Mouse (Mus musculus) adrenal gland, adult 18-20 months (tissue): Measurements from ENCODE around the gene Bdnf. TPM values are rescaled to one million over a fixed set of nuclear protein-coding genes. Genes with fewer than 3 reads are reported as not detected.

Source experiments
- DNase-seq, 2 experiments: peaks; one replicate each; pipeline ENCODE4 v3.0.0; 2021 to 2022; ENCODE audit warnings: low spot score in 2 of 2
- long read RNA-seq, 2 experiments: library from polyadenylated mRNA; stranded (forward); transcript quantifications; one replicate each; pipeline ENCODE4 v2.0.0; 2021
- total RNA-seq, 2 experiments: library from RNA; stranded (reverse); gene quantifications; 1 replicate in 1 of 2; 2 replicates in 1 of 2; pipeline ENCODE4 v1.2.3; 2021

Bdnf gene
- under 1 TPM; 0.13 to 0.16 TPM for total RNA-seq
- long read RNA-seq, experiment 1: 0 reads
- long read RNA-seq, experiment 2: 0 reads

DNA sequence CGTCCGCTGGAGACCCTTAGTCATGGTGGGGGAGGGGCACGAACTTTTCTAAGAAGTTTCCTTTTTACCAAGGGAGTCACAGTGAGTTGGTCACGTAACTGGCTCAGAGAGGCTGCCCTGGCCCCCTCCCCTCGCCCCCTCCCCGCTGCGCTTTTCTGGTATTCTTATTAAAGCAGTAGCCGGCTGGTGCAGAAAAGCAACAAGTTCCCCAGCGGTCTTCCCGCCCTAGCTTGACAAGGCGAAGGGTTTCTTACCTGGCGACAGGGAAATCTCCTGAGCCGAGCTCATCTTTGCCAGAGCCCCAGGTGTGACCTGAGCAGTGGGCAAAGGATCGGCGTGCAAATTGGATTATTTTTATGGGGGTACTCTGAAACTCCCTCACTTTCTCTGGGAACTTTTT, at the start of gene Bdnf:
Bdnf (plus strand) TSS at position 169 of the 400 bp plus-strand sequence.
- no peak for DNase-seq

DNA sequence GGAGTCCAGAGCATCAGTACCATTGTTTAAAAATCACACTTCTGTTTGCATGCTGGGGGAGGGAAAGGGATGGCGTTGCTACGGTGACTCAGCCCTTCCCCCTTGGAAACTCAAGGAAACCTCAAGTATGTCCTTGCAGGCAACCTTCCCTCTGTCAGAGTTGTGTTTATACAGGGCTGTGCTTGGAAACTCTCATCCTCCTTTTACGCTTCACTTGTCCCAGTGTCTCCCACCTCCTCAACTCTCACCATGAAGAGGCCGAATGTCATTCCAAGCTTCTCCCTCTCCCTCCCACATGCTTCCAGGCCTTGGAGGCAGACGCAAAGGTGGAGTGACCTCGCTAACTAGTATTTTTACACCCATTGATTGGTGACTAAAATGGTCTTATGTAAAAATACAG, 47.6 kb upstream of the Bdnf start:
- DNase-seq: peak in 1 of 2 experiments; percentile 1

DNA sequence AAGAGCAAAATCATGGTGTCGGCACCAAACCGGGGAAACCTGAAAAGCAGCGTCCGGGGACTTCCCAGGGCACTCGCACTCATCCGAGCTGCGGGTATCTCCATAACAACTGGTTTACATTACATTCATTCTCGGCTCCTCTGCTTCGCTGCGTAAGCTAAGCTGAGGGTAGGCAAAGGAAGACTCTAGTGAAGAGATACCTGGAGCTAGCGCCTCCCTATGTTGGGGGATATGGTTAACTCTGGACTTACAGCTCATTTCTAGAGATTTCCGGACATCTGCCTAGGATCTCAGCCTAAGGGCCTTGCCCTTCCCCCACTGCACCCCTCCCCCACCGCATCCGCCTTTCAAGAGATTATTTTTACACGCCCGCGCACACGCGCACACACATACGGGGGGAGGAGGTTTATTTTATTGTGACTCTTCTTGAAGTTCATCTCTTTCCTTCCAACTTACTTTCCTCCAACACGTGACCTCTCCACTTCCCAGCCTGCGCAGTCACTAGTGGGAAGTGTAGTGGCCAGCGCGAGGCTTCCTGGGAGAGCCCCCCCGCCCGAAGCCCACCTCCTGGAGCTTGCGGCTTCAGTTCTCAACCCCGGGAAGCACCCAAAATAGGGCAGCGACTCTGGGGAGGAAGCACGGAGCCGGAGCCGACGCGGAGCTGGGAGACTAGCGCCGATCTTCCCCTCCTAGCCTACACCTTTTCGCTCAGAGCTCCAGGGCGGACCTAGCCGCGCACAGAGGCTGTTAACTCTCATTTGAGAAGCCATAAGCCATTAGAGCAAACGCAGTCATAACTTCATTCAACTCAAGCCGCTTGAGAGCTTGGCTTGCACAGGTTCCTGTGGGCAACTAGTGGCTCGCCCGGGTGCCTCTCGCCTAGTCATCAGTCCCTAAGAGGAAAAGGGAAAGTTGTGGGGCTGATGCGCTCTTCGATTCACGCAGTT, 718 bp upstream of the Bdnf start:
- DNase-seq: no peak

DNA sequence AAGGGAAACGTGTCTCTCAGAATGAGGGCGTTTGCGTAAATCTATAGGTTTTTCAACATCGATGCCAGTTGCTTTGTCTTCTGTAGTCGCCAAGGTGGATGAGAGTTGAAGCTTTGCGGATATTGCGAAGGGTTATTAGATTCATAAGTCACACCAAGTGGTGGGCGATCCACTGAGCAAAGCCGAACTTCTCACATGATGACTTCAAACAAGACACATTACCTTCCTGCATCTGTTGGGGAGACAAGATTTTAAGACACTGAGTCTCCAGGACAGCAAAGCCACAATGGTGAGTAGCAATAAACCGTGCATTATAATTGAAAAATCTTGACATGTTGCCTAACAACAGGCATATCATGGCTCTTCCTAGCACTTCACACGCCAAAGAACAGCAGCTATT, 551 bp downstream of the Bdnf start:
- no peak for DNase-seq

DNA sequence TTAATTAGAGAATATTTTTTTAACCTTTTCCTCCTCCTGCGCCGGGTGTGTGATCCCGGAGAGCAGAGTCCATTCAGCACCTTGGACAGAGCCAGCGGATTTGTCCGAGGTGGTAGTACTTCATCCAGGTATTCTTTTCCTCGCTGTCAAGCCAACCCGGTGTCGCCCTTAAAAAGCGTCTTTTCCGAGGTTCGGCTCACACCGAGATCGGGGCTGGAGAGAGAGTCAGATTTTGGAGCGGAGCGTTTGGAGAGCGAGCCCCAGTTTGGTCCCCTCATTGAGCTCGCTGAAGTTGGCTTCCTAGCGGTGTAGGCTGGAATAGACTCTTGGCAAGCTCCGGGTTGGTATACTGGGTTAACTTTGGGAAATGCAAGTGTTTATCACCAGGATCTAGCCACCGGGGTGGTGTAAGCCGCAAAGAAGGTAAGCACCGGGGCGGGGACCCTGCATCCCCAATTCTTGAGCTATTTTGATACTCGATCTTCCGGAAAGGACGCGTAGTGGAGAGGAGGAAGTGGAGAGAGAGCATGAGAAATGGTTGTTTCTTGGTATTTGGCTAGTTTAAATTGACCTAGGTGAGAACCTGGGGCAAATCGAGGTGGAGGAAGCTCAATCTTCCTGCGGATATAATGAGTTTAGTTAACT, 1.6 kb downstream of the Bdnf start:
- peak; percentile 44 to 51 for DNase-seq

DNA sequence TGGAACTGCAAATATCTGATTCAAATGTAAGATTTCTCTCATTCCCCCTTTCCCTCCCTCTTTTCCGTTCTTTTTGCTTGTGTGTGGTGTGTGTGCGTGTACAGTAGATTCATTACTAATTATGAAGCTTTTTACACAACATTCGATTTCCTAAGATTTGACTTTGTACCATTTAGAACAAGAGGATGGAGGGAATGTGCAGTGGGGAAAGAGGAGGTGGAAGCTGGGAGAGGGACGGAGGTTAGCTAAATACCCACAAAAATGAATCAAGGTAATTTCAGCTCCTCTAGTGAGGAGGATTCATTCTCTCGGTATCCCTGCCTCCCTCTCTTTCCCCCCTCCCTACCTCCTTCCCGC, 2.1 kb downstream of the Bdnf start:
- DNase-seq: no peak

DNA sequence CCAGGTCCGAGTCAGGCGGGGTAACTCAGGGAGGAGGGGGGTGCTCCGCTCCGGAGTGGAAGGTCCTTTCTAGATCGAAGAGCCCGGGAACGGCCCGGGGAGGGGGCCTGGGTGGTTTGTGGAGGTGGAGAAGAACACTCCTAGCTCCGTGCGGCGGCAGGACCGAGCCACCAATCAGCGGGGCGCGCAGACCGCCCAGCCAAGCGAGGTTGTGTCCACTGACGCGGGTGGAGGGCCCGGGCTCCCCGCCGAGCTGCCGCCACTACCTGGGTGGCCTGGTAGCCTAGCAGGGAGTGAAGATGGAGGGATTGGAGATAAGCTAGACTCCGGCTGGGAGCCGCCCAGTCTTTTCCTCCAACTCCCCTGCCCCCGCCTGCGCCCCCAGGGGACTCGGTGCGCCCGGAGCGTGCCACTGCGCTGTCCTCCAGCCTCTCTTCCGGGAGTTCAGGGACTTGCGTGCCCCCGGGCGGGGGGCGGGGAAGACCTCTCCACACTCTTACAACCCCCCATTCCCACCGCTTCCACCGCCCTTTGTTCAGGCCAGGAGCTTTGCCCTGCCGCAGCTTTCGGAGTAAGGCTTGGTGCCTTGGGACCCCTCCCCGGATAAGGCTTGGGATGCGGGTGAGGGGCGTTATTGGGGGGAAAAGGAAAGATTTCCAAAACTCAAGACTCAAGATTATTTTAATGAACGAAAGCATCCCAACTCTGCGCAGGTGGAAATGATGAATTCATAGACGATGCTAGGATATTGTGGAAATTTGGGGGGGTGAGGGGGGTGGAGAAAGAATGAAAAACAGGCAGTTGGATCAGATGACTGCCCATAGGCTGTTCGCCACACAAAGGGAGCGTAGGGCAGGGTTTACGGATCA, 3.0 kb downstream of the Bdnf start:
- DNase-seq: no peak

GRCm38 (mm10) chr2:109678090-109678409, 3.5 kb downstream of the Bdnf start:
- no peak for DNase-seq

- no peak for DNase-seq
Observed at GRCm38 (mm10) chr2:109678454-109678853, 4.0 kb downstream of the Bdnf start.

- DNase-seq: no peak
Observed at GRCm38 (mm10) chr2:109679446-109679845, 4.9 kb downstream of the Bdnf start.

- DNase-seq: no peak
Observed at GRCm38 (mm10) chr2:109681071-109681470, 6.6 kb downstream of the Bdnf start.

GRCm38 (mm10) chr2:109688661-109689060, 14.2 kb downstream of the Bdnf start:
- DNase-seq: no peak

DNA sequence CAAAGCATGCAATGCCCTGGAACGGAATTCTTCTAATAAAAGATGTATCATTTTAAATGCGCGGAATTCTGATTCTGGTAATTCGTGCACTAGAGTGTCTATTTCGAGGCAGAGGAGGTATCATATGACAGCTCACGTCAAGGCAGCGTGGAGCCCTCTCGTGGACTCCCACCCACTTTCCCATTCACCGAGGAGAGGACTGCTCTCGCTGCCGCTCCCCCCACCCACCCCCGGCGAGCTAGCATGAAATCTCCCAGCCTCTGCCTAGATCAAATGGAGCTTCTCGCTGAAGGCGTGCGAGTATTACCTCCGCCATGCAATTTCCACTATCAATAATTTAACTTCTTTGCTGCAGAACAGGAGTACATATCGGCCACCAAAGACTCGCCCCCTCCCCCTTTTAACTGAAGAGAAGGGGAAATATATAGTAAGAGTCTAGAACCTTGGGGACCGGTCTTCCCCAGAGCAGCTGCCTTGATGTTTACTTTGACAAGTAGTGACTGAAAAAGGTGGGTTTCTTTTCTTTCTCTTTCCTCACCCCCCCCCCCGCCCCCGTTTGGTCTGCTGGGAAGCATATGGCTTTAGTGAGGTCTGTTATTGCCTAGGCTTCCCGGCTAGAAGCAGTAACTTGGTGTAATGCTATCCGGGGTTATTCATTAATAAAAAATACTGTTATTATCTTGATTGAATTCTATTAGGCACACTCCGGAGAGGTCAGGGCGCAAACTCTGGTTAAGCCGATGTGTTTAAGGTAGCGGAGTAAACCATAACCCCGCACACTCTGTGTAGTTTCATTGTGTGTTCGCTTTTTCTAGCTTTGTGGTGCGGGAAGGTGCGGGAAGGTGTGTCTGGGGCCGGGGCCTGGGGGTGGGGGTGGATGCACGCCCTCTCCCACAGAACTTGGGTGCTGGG, 18.0 kb downstream of the Bdnf start:
- no peak for DNase-seq

DNA sequence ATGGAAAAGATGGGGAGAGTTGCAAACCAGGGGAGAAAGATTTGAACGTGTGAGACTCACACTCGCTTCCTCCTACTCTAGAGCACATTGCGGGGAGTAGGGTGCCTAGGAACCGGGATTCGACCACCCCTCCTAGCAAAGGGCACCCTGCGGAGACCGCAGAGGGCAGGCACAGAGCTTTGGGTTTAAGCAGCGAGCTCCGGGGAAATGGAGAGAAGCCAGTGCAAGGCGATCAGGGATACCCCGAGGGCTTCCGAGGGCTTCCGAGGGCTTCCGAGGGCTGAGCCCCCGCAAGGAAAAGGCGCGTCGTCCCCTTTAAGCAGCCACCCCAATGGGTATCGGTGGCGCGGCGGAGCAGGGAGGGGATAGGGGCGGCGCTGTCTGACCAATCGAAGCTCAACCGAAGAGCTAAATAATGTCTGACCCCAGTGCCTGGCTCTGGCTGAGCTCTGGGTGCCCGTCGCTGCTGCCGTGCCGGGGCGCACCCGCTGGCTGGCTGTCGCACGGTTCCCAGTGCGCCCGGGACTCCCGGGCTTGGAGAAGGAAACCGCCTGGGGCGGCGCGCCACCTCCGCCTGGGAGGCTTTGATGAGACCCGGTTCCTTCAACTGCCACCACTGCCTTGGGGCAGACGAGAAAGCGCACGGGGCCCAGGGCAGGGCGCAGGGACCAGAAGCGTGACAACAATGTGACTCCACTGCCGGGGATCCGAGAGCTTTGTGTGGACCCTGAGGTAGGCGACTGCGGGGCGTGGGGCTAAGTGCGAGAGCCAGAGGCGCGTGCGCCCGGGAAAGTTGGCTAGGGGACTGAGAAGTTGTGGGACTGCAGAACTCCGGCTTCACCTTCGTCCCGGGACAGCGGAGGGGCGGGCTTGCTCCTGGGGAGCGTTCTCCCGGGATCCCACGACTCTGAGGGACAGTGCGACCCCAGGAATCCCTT, 18.9 kb downstream of the Bdnf start:
- peak; percentile 24 to 25 for DNase-seq

- DNase-seq: no peak
Observed at GRCm38 (mm10) chr2:109694116-109694837, 19.8 kb downstream of the Bdnf start.

DNA sequence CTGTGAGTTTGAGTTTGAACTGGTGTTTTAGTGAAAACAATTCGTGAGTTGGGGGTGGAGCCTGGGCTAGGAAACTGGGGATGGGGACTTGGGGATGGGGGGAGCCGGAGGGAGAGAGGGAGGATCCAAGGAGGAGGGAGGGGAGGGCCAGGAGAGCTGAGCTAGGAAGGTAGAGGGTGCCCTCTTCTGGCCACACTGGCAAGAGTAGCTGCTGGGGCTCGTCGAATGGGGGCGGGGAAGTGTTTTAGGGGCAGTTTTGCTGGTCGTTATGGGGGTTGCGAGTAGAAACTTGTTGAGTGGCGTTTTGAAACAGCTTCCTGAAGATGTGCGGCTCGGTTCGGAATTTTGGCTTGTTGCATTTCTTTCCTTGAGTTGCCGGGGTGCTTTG, 20.3 kb downstream of the Bdnf start:
- peak; percentile 46 to 55 for DNase-seq

- DNase-seq: no peak
Observed at GRCm38 (mm10) chr2:109697151-109697550, 22.7 kb downstream of the Bdnf start.

GRCm38 (mm10) chr2:109700291-109700690, 25.8 kb downstream of the Bdnf start:
- no peak for DNase-seq

GRCm38 (mm10) chr2:109703588-109703987, 29.1 kb downstream of the Bdnf start:
- DNase-seq: no peak
